Mouse (Mus musculus) neural tube, embryonic 13.5 days (tissue): ENCODE results near the gene Gm11042. TPM values are rescaled to one million over a fixed set of nuclear protein-coding genes. Genes with fewer than 3 reads are reported as not detected.

Source experiments
- ATAC-seq: fragments of 200-750 bp; cut with Nextera tagmentation; 2 replicates; pipeline ENCODE4 v1.8.0; 2017; ENCODE audit warnings: low read depth, mild to moderate bottlenecking, moderate TSS enrichment, moderate library complexity
- H3K27ac ChIP-seq: fragments of 300-500 bp; sonication (generic); replicated peaks from 2 replicates; pipeline ENCODE4 v1.5.1; 2015; ENCODE audit warnings: moderate library complexity, mild to moderate bottlenecking, inconsistent platforms
- H3K27me3 ChIP-seq: fragments of 300-500 bp; sonication (generic); 2 replicates; pipeline ENCODE4 v1.6.1; 2015; ENCODE audit warnings: mild to moderate bottlenecking, inconsistent platforms
- H3K36me3 ChIP-seq: fragments of 300-500 bp; sonication (generic); 2 replicates; pipeline ENCODE4 v1.6.1; 2015; ENCODE audit warnings: mild to moderate bottlenecking, inconsistent platforms
- H3K4me1 ChIP-seq: fragments of 300-500 bp; sonication (generic); replicated peaks from 2 replicates; pipeline ENCODE4 v1.6.1; 2015; ENCODE audit warnings: inconsistent platforms
- H3K4me2 ChIP-seq: fragments of 300-500 bp; sonication (generic); 2 replicates; pipeline ENCODE4 v1.6.1; 2015; ENCODE audit warnings: inconsistent platforms, mild to moderate bottlenecking, moderate library complexity
- H3K4me3 ChIP-seq: fragments of 300-500 bp; sonication (generic); 2 replicates; pipeline ENCODE4 v1.5.1; 2015; ENCODE audit warnings: mild to moderate bottlenecking, inconsistent platforms
- H3K9ac ChIP-seq: fragments of 300-500 bp; sonication (generic); 2 replicates; pipeline ENCODE4 v1.6.1; 2015; ENCODE audit warnings: moderate library complexity, mild to moderate bottlenecking, inconsistent platforms
- H3K9me3 ChIP-seq: fragments of 300-500 bp; sonication (generic); 2 replicates; pipeline ENCODE4 v1.6.1; 2016; ENCODE audit warnings: inconsistent platforms
- WGBS: fragments of 180-500 bp; shearing (Covaris S2); methylation state at CpG from one replicate; pipeline ENCODE4 v1.1.7; 2015; 5-methylcytosine and 5-hydroxymethylcytosine counted together
- polyA plus RNA-seq: library from polyadenylated mRNA; unstranded; fragments of >200 nt; fragmentation: Nextera tagmentation; extraction: Ambion mirVana; gene quantifications from 2 replicates; pipeline ENCODE4 v1.2.1, GENCODE M21; 2015

The Gm11042 gene
- polyA plus RNA-seq, 1 experiment from 2014 or later: not detected

DNA sequence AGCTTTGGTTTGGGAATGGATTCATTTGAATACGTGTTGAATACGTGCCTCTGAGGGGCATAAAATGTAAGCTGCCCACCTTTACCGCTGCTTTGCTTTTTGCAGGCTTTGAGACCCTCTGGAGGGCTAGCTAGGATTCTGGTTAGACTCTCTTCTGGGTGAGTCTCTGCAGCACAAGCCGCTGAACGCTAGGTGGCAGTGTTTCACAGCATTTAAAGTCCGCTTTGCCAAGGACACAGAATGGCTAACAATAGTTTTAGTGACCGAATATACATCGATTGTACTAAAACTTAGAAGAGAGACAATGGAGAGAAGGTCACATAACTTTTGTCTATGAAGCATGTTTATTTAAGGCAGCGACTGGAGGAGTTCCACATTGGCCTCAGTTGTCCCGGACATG is 4.1 kb upstream of the Gm11042 start:
- H3K4me2 ChIP-seq: 0 out of 2 replicates have a peak overlapping the region, but pooled peaks have one; percentile 26
- H3K36me3 ChIP-seq: no peaks in the 10 kb centered on the region
- no peak for ATAC-seq
- H3K27me3 ChIP-seq: no peaks in the 10 kb centered on the region
- no peak overlapping the region for H3K27ac ChIP-seq
- no peaks in the 10 kb centered on the region for H3K9me3 ChIP-seq
- WGBS: 16% methylated on average over 10 of the region's 10 CpGs
- H3K4me3 ChIP-seq: no peak overlapping the region
- peaks cover 3% of the 10 kb centered on the region; the same call in 1 of the 2 replicates for H3K4me1 ChIP-seq
- no peak overlapping the region for H3K9ac ChIP-seq

DNA sequence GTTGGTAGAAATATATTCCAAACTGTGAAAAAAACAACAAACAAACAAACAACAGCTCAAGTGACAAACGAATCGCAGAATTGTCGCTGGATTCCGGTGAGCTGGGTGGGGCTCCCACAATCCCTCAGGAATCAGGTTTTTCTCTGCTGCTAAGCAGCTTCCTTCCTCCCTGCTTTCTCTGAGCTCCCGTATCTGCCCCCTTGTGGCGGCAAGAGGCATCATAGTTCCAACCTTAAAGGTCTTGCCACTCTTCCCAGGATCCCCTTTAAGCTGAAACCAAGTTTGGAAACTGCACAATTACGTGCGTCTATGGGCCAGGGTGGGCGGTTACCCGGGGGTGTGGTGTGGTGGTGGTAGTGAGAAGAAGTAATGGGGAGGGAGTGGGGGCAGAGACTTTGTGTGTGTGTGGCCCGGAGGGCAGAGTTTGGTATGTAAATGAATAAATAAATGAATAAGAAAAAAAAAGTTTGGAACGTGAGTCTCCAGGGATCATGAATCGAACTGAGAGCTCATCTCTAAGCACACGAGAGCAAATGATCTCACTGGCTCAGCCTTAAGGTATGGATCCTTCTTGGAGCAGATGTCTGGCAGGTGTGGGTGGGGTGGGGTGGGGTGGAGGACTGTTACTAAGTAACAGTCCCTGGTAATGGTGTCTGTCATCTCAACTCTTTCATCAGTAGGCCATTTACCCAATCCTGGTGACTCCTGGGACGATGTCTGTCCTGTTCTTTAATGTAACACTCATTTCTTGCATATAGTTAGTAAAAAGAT is 980 bp upstream of the Gm11042 start:
- Histone ChIP-seq H3K27ac (peak overlapping the region; percentile 89), H3K9me3 (no peaks in the 10 kb centered on the region), H3K27me3 (no peaks in the 10 kb centered on the region), H3K4me2 (peak overlapping the region; percentile 61), H3K4me1 (peaks cover 3% of the 10 kb centered on the region; the same call in 1 of the 2 replicates), H3K9ac (peak overlapping the region; percentile 79), H3K4me3 (peak overlapping the region; percentile 47), H3K36me3 (no peaks in the 10 kb centered on the region)
- peak; percentile 86 for ATAC-seq
- WGBS: 19% methylated on average over 15 of the region's 15 CpGs

GRCm38 (mm10) chr12:74315221-74315620 is 973 bp downstream of the Gm11042 start:
- no peak for ATAC-seq
- Histone ChIP-seq H3K27ac (no peak overlapping the region), H3K4me2 (no peak overlapping the region), H3K4me3 (no peak overlapping the region), H3K27me3 (no peaks in the 10 kb centered on the region), H3K9me3 (no peaks in the 10 kb centered on the region), H3K36me3 (no peaks in the 10 kb centered on the region), H3K9ac (no peak overlapping the region), H3K4me1 (peaks cover 3% of the 10 kb centered on the region; the same call in 1 of the 2 replicates)
- 94% methylated on average over 2 of the region's 2 CpGs for WGBS

DNA sequence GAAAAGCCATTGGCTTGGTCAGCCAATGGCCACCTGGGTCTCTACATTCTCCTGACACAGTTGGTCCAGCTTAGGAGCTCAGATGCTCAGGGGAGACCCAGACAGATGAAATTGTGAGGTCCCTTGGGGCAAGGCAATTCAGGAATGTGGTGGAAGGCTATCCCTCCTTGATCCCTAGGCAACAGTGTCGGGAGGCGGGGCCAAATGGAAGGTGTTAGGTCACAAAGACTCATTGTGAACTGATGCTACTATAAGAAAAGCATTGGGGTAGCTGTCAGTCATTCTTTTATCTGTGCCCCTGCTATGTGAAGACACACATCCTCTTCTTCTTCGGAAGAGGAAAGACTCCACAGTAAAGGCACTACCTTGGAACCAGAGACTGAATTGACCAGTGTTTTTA is 3.6 kb downstream of the Gm11042 start:
- Histone ChIP-seq H3K27ac (no peak overlapping the region), H3K4me3 (no peak overlapping the region), H3K4me1 (peaks cover 3% of the 10 kb centered on the region; the same call in 1 of the 2 replicates), H3K36me3 (no peaks in the 10 kb centered on the region), H3K9ac (no peak overlapping the region), H3K27me3 (no peaks in the 10 kb centered on the region), H3K9me3 (no peaks in the 10 kb centered on the region), H3K4me2 (no peak overlapping the region)
- 86% methylated on average over 3 of the region's 3 CpGs for WGBS
- no peak for ATAC-seq

GRCm38 (mm10) chr12:74303418-74304294 is 12.5 kb downstream of the Gm11042 start:
- no peak overlapping the region for H3K27ac ChIP-seq
- ATAC-seq: no peak
- H3K4me3 ChIP-seq: no peak overlapping the region
- H3K4me2 ChIP-seq: no peak overlapping the region
- no peaks in the 10 kb centered on the region for H3K9me3 ChIP-seq
- no peaks in the 10 kb centered on the region for H3K4me1 ChIP-seq
- no peaks in the 10 kb centered on the region for H3K27me3 ChIP-seq
- 77% methylated on average over 9 of the region's 9 CpGs for WGBS
- no peaks in the 10 kb centered on the region for H3K36me3 ChIP-seq
- H3K9ac ChIP-seq: no peak overlapping the region

- H3K9ac ChIP-seq: no peak overlapping the region
- no peak for ATAC-seq
- no peaks in the 10 kb centered on the region for H3K36me3 ChIP-seq
- WGBS: 83% methylated on average over 6 of the region's 6 CpGs
- H3K4me3 ChIP-seq: no peak overlapping the region
- H3K4me1 ChIP-seq: no peaks in the 10 kb centered on the region
- no peaks in the 10 kb centered on the region for H3K9me3 ChIP-seq
- no peak overlapping the region for H3K27ac ChIP-seq
- no peak overlapping the region for H3K4me2 ChIP-seq
- no peaks in the 10 kb centered on the region for H3K27me3 ChIP-seq
Measured at GRCm38 (mm10) chr12:74301559-74301958, 14.6 kb downstream of the Gm11042 start.

DNA sequence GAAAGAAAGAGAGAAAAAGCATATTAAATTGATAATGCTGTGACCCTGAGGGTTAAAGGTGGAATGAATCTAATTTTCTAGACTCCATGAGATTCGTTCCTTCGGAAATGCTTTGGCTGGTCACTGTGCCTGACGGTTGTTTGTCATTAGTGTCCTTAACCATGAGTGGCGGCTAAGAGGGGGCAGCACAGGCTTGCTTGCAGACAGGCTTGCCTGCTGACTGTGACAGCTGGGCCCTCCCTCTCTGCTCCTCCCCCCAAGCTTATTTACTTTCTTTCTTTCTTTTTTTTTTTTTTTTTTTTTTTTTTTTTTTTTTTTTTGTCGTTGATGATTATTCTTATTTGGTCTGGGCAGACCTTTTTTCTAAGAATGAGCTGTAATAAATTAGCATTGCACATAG is 19.8 kb downstream of the Gm11042 start:
- 48% methylated on average over 5 of the region's 5 CpGs for WGBS

DNA sequence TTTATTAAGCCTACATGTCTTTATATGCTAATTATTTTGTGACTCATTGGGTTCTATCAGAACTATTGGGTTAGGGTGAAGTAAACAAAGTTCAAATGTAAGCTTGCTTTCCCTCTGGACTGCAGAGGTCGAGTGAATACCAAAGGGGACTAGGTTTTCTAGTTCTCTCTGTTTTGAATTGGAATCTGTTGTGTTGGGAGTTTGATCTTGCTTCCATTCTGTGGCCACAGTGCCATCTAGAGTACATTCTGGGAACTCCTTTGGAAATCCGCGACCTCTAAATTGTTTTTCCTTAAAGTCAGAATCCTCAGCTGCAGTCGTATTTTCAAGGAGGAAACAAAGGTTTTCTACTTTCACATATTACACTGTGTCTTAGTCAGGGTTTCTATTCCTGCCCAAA is 22.6 kb downstream of the Gm11042 start:
- H3K4me3 ChIP-seq: no peak overlapping the region
- H3K36me3 ChIP-seq: no peaks in the 10 kb centered on the region
- peaks cover 19% of the 10 kb centered on the region for H3K4me1 ChIP-seq
- no peak overlapping the region for H3K4me2 ChIP-seq
- ATAC-seq: no peak
- WGBS: 5% methylated on average over 4 of the region's 4 CpGs
- no peak overlapping the region for H3K27ac ChIP-seq
- H3K27me3 ChIP-seq: peaks cover 4% of the 10 kb centered on the region; the same call in 1 of the 2 replicates
- H3K9ac ChIP-seq: no peak overlapping the region
- no peaks in the 10 kb centered on the region for H3K9me3 ChIP-seq

More for the DNA sequence above, 19.8 kb downstream of the Gm11042 start:
- Histone ChIP-seq H3K27ac (no peak overlapping the region), H3K4me2 (no peak overlapping the region), H3K36me3 (no peaks in the 10 kb centered on the region), H3K27me3 (peaks cover 4% of the 10 kb centered on the region; the same call in 1 of the 2 replicates), H3K9me3 (no peaks in the 10 kb centered on the region), H3K4me3 (no peak overlapping the region), H3K9ac (no peak overlapping the region), H3K4me1 (no peaks in the 10 kb centered on the region)
- no peak for ATAC-seq

DNA sequence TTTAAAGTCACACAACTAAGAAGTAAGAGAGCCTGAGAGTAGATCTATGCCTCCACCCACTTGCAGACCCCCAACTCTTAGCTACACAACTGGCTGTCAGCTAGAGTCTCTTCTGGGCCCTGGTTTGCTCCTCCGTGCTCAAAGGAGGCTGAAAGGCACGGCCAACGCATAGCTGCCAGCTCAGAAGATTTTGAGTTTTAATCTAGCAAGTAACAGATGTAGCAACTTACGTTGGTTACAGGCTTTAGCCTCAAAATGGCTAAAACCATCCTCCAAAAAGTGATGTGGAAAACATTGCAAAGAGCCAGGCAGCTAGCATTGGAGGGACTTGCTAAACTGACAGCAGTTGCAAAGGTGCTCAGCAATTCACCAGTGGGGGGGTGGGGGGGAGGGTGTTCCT is 25.2 kb downstream of the Gm11042 start:
- Histone ChIP-seq H3K36me3 (no peaks in the 10 kb centered on the region), H3K4me2 (no peak overlapping the region), H3K27ac (no peak overlapping the region), H3K9me3 (no peaks in the 10 kb centered on the region), H3K9ac (no peak overlapping the region), H3K4me3 (no peak overlapping the region), H3K27me3 (peaks cover 11% of the 10 kb centered on the region; the same call in 1 of the 2 replicates), H3K4me1 (peaks cover 26% of the 10 kb centered on the region)
- 86% methylated on average over 4 of the region's 4 CpGs for WGBS
- no peak for ATAC-seq

- Histone ChIP-seq H3K36me3 (no peaks in the 10 kb centered on the region), H3K9me3 (no peaks in the 10 kb centered on the region), H3K9ac (peak overlapping the region; percentile 67), H3K4me3 (peak overlapping the region; percentile 48), H3K27me3 (peaks cover 28% of the 10 kb centered on the region), H3K27ac (no peak overlapping the region; the same call in 1 of the 2 replicates), H3K4me1 (peaks cover 37% of the 10 kb centered on the region), H3K4me2 (peak overlapping the region; percentile 90)
- 5% methylated on average over 11 of the region's 11 CpGs for WGBS
- peak; percentile 25; the same call in 1 of the 2 replicates for ATAC-seq
Measured at GRCm38 (mm10) chr12:74284685-74285054, 31.5 kb downstream of the Gm11042 start.

DNA sequence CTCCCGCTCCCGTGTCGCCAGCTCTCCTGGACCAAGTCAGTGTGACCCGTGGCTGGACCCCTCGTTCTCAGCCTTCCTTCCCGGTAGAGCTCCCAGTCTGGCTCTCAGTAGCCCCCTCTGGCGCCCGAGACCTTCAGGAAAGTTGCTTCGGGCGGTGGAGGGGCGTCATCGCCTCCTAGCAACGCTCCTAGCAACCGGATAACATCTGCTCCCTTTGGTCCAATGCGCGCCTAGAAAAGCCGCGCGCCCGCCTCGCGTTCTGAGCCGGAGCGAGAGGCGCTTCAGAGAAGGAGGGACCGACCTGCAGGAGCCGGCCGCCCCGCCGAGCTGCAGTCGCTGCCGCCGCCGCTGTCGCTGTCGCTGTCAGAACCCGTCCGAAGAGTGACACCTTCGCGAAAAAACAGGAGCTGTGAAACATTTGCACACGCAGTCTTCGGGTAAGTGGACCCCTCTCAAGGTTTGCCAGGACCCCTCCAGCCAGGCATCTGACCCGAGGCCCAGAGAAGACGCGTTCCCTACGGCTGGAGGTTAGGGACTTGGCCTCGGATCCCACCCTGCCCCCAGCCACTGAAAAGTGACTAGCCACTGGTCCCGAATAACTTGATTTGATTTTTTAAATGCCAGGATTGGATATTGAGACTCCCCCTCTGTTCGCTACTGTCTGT is 32.0 kb downstream of the Gm11042 start:
- peak; percentile 94 for ATAC-seq
- no peak overlapping the region; the same call in 1 of the 2 replicates for H3K27ac ChIP-seq
- no peaks in the 10 kb centered on the region for H3K9me3 ChIP-seq
- peaks cover 32% of the 10 kb centered on the region for H3K4me1 ChIP-seq
- peak overlapping the region; percentile 90 for H3K4me2 ChIP-seq
- peaks cover 28% of the 10 kb centered on the region for H3K27me3 ChIP-seq
- H3K9ac ChIP-seq: peak overlapping the region; percentile 67
- H3K36me3 ChIP-seq: no peaks in the 10 kb centered on the region
- under 1% methylated on average over 49 of the region's 49 CpGs for WGBS
- peak overlapping the region; percentile 48 for H3K4me3 ChIP-seq

DNA sequence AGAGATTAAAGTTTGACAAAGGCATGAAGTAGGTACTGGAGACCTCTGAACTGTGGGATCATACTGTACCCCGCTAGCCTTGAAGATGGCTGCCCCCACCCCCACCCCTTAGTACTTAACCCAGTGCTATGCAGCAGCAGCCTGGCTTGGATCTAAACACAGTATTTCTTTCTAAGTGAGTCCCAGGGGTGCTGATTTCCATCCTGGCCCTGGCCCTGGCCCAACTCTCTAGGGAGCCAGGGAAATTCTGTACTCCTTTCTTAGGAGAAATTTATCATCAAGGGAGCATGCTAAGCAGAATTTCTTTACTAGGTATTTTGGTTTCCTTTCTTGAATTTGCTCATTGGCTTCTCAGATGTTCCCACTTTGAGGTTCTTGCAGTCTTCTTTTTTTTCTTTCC is 33.3 kb downstream of the Gm11042 start:
- H3K4me3 ChIP-seq: no peak overlapping the region
- WGBS: 64% methylated on average over 1 of the region's 1 CpGs
- H3K4me2 ChIP-seq: no peak overlapping the region
- H3K9me3 ChIP-seq: no peaks in the 10 kb centered on the region
- peaks cover 28% of the 10 kb centered on the region for H3K27me3 ChIP-seq
- no peak overlapping the region for H3K9ac ChIP-seq
- no peak overlapping the region for H3K27ac ChIP-seq
- peaks cover 25% of the 10 kb centered on the region for H3K4me1 ChIP-seq
- H3K36me3 ChIP-seq: no peaks in the 10 kb centered on the region
- no peak for ATAC-seq
